Mouse (Mus musculus): ENCODE results near the gene Slc25a45. TPM values are rescaled to one million over a fixed set of nuclear protein-coding genes. Genes with fewer than 3 reads are reported as not detected.

Gene Slc25a45
- total RNA-seq, 2 experiments from 2014 or later, result 3.6 to 3.7 TPM

DNA sequence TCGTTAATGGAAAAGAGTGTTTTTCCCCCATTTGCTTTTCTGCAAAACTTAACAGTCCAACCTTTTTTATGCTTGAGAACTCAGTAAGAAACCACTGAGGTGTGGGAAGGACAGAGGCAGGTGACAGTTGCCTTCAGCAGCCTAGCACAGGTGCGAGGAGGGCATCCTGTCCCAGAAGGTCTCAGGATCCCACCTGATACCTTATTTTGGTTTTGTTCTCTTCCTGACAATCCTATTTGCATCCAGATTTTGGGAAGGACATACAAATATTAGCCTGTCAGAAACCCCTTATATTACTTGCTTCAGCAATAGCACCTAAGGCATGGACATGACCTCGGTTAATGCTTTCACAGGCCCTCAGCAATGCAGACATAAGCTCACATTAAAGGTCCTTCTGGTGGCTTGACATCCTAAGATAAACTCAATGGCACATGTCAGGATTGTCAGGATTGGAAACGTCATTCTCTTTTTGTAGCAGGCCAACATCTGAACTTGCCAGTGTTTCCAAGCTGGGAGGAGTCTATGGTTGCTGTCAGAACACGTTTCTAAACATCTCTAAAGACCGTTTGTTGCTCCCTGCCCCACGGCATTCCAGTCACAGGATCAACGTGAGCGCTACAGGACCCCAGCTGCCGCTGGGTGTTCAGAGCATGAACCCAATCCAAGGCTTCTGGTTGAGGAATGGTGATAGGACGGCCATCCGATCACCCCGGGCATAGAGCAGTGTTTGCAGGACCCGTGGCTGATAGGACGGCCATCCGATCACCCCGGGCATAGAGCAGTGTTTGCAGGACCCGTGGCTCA is 37.3 kb upstream of the Slc25a45 start:
- DNase-seq (ENCODE audit: low spot score in 2 of 2), result no peak

DNA sequence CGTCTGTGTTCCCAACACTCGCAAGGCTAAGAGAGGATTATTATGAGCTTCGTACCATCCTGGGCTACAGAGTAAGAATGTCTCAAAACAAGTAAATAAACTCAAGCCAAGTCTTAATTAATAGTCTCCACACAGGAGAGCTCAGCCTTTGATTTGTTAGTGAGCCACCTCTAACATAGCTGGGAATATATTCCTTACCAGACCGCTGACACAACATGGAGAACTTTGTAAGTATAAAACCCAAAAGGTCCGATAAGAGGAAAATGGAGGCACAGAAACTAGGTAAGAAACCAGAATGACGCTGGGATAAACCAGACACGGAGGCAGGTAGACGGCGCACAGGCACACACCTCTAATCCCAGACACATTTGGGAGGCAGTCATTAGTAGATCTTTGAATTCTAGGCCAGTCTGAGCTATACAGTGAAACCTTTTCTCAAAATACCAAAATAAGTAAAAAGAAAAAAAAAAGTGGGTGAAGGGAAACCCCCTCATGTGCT is 36.7 kb upstream of the Slc25a45 start:
- no peak for DNase-seq (ENCODE audit: low spot score in 2 of 2)

DNA sequence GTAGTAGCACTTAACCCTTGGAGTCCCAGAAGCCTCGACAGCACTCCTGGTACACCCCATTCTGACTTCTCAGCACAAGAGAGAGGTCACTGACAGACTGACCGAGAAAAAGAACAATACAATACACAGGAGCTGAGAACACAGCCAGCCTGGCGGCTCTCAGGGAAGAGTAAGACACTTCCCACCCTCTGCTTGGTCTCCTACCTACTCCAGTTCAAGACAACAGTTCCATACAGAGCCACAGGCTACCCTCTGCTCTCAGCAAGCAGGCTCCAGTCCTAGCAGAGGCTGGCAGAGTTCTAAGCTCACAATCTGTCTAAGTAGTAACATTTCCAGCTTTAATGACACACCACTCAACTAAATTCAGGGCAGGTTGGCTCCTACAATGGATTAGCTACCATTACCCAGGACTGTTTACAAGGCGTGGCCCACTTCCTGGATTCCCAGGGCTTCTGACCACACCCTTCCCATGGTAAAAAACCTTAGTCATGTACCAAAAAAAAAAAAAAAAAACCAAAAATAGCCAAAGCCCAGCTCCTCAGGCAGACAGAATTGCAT is 36.1 kb upstream of the Slc25a45 start:
- no peak for DNase-seq (ENCODE audit: low spot score in 2 of 2)

DNA sequence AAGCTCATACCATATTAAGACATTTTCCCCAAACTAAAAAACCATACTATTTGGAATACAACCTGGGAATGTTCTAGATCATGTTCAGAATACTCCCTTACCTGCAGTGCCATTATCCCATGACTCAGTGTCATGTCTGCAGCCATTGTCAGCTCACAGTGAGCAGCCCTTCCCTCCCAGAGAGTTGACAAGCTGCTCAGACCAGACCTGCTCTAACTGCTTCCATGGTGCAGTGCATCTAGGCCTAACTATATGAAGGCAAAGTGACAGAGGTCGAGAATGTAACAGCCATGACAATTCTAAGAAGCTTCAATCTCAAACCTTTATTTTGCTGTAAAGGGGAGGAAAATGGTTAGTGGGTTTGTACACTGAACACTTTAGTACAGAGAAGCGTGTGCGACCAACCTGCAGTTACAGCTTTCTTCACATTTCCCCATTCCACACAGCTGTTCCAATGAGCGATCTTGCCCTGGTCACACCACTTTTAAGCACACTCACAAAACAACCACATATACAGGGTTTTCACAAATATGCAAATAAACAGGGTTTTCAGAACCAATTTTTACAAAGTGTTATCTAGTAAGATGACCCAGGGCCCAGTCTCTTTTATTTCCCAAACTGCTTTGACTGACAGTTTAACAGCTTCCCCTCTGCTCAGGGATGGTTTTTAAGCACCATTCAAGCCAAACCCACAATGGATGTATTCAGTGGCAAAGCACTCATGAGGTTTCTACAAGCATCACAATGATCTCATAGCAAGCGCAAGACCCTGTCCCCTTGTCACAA is 35.4 kb upstream of the Slc25a45 start:
- no peak for DNase-seq (ENCODE audit: low spot score in 2 of 2)

DNA sequence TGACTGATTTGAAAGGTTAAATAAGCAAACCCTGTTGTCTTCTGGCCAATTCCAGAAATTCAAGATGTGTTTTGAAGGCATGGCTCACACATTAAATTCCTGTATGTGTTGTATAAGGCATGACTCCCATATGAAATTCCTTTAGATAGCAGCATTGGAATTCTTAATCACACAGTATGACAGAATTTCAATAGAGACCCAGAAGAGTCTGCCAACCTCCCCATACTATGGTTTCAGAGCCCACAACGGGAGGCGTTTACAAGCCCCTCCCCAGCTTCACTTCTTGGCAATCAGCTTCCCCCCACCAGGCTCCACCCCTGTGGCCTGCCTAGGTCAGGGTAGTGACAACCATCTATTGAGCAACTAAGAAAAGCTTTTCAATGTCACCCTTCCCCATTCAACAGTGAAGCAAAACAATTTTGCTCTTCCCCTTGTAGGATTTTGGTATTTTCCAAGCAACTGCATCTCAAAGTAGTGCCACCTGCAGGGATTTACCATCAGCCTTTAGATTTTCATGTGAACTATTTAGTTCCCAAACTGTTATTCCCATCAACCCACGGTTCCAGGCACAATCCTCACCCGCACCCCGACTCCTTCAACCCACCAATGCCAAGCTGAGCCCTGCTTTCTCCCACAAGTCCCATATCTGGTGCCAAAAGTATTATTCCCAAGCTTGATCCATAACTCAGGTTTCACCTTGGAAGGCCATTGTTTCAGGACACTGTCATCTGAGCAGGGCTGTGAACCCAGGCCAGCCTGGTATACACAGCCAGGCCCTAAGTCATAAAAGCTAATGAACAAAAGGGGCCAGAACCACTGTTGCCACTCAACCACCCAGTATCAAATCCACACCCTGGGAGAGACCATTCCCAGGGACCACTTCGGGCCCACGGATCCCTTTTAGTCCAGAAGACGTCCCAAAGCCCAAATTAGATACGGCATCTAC is 34.5 kb upstream of the Slc25a45 start:
- DNase-seq (ENCODE audit: low spot score in 2 of 2), result no peak

DNA sequence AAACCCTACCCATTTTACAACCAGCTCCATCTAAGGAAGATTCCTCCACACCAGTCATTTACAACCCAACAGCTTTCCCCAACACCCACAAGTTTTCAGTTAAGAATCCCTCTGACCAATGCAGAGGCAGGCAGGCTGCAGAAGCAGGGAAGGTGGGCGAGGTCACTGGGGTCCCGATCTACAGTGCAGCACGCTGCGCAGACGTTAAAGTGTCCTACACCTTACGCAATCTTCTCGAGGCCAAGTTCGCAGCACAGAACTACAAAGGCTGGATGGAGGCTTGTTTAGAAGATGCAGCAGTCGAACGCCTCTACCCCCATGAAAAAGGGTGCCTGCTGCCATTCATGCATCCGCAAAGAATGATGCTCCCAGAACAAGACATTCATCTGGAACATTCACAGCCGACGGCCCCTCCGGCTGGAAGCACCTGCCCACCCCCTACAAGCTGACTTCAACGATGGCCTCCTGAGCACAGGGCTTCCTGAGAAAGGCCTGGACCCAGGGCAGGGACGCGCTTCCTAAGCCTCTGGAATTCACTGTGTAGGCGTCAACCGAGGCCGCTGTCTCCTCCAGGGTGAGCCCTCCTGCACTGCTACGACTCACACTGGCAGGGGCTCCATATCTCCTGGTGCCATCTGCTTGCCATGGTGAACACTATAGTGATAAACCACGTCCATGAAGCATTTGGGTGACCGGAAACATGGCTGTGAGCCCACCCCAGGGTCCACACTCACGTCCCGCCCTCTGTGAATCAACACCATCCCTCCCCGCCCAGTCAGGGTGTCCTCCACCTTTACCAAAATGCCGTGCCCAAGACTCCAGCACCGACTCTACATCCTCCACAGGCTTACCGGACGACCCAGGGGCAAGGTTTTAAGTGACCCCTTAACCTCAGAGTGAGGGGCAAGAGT is 33.6 kb upstream of the Slc25a45 start:
- DNase-seq (ENCODE audit: low spot score in 2 of 2), result no peak

DNA sequence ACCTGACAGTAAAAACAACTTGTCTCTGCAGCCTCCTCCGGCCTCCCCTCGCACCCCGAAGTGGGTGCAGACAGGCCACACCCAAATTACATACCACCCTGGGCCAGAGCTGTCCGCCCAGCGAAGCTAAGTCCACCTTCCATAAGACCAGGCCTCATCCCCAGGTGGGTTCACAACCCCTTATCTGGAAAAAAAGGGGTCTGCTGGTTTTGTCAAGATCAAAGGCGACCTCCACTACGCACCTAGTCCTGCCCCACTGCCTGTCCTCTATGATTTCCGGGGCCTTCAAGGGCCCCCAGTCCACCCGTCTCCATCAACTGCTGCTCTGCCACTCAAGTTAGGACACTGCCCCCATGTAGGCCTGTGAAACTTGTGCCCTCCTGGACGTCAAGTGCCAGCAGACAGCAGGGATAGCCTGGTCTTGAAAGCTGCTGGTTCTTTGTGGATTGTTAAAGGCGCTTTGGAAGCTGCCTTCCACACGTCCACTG is 32.7 kb upstream of the Slc25a45 start:
- no peak for DNase-seq (ENCODE audit: low spot score in 2 of 2)

DNA sequence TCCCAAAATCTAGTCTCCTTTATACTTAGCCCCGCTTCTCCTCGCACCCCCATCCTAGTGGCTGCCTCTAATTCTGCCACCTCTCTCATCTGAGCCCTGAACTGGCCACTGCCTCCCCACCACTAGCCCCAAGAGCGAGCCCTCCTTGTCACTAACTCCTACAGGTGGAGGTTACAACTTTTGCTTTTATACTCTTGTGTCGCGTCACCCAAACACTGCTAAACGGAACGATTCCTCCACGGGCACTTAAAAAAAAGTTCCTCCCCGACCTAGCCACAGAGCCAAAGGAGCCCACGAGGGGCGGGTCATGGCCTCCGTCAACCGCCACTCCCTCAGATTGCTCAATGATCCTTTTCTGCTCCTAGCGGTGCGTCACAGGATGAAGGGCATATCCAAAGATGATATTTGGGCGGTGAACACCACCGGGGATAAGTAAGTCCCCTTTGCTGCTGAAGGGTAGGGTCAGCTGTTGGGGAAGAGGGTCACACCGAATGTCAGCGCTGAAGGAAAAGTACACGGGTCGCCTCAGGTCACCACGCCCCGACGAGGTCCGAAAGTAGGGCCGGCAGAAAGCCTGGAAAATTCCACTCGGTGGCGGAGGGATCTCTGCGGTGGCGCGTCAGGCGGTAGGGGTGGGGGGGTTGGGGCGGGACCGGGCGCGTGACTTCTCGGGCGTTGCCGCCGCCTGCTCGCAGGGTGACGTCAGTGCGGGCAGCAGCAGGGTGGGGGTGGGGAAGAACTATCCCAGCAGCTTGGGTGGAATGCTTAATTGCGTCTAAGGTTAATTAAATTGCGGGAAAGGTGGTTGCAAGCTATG is 32.1 kb upstream of the Slc25a45 start:
- peak; percentile 93 for DNase-seq (ENCODE audit: low spot score in 2 of 2)

DNA sequence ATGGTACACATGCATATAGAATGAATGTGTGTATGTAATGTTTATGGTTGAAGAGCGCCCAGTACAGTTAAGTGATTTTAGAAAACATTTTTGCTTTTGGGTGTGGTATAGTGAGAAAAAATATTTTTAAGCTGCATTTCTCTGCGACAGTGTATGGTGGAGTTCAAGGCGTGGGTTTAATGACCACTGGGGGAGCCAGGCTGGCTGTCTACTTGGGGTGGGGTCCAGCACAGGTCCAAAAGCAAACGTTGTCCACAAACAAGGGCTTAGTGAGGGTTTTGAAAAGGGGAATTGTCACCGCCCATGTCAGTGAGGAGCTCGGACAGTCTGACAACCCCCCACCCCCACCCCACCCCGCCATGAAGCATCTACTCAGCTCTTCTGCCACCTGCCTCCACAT is 31.5 kb upstream of the Slc25a45 start:
- DNase-seq (ENCODE audit: low spot score in 2 of 2), result peak; percentile 58 to 68

DNA sequence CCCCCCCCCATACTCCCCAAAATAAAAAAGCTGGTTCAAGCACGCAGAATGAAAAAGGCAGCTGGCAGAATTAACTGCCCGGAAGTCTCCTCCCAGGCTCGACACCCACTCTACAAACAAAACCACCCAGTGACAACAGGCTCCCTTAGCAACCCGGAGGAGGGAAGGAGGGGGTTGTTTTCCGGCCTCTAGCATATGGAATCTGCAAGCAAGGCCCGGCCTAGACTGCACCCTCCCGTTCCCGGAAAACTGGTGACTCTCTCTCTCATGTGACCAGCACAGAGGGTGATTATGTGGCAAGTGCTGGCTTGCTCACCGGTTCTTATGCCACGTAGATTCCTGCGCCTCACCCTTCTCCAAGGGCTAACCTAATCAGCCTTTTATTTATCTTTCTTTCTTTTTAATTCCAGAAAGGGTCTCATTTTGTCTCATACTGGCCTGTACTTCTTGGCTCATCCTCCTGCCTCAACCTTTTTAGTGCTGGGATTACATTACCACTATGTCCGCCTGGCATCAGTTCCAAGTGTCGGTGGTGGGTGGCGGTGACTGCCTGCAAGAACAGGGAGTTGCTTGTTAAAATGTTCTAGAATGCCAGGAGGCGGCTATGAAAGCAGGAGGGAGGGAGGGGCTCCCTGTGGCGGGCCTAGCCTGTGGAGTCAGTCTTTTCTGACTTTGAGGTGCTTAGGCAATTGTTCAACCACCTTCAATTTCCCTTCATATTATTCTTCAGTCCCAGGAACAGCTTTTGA is 30.9 kb upstream of the Slc25a45 start:
- peak; percentile 83 to 94 for DNase-seq (ENCODE audit: low spot score in 2 of 2)

DNA sequence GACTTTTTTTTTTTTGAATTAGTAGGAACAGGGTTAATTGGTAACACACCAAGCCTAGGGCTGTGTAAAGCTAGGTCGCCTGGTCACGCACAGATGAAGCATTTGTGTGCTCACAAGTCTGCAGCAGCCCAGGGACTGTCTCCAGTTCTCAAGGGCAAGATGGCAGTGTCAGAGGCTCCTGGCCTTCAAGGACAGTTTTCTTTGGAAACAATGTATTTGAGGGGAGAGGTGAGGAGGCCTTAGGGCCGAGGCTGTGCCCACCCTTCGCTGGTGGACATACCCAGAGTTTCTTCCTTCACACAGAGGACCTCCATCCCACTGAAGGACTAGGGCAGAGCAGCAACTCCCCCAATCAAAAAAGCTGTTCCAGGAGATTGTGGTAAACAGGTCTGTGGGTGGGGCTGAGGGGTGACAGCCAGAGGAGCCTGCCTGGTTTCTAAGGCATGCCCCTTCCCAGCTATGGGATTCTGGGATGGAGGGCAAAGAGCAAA is 30.3 kb upstream of the Slc25a45 start:
- DNase-seq (ENCODE audit: low spot score in 2 of 2), result no peak

DNA sequence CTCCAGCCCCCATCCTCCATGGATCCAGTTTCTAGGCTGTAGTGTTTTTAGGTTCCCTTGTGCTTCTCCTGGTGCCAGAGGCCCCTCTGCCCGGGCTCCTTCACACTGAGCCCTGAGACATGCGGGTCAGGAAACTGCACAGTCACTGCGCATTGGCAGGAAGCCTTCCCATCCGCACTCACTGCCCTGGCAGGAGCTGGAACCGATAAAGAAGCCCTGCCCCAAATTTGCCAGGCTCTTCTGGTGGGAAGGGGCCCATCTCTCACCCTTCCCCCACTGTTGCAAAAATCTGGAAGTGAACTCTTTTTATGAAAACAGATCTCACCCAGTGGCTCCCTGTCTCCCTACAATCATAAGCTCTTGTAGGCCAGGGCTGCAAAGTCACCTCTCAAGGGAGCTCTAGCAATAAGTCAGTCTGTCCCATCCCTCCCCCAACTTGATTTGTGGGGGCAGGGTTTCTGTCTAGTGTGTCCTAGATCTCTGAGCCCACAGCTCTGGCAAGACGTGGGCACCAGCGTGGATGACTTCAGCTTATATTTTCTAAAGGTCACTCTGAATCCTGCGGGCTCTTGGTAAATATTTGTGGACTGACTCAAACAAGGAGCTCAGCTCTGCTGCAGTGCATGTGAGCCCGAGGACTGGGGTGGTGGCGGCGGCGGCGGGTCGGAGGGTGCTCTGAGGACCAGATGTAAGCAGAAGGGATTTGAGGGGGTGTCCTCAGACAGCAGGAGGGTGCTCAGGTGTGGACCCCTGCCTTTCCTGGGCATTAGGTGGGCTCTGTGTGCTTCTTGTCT is 29.4 kb upstream of the Slc25a45 start:
- no peak for DNase-seq (ENCODE audit: low spot score in 2 of 2)

DNA sequence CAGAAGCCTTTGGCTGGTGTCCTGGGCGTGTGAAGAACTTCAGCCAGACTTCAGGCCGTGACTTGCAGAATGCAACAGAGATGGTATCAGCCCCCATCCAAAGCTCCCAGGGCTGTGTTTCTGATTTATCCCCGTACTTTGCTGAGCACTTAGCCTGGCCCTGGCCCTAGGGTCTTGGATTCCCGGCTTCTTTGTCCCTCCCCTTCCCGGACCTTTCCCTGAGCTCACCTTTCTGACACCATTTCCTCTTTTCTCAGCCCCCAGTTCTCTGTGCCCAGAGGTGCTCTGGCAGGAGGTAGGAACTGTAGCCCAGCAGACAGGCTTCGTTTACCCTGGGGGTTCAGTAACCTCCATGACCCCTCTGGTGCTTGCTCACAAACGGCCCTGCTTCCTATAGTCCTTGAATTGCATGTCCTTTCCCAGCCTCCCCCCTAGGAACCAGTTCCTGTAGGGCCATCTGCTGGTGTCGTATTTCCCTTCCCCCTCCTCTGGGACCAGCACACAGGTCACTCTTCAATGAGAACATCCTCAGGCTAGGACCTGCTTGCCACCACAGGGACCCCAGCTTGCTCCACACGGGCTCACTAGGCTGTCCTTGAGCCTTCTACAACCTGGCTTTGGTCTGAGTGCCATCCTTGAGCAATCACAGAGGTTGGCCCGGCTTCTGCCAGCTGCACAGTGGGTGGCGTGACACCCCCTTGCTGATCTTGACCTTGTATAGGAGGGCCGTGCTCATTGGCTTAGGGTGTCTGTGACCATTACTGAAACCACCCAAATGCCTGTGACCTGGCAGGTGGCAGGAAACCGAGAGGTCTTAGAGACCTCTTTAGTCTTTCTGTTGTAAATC is 28.6 kb upstream of the Slc25a45 start:
- no peak for DNase-seq (ENCODE audit: low spot score in 2 of 2)

DNA sequence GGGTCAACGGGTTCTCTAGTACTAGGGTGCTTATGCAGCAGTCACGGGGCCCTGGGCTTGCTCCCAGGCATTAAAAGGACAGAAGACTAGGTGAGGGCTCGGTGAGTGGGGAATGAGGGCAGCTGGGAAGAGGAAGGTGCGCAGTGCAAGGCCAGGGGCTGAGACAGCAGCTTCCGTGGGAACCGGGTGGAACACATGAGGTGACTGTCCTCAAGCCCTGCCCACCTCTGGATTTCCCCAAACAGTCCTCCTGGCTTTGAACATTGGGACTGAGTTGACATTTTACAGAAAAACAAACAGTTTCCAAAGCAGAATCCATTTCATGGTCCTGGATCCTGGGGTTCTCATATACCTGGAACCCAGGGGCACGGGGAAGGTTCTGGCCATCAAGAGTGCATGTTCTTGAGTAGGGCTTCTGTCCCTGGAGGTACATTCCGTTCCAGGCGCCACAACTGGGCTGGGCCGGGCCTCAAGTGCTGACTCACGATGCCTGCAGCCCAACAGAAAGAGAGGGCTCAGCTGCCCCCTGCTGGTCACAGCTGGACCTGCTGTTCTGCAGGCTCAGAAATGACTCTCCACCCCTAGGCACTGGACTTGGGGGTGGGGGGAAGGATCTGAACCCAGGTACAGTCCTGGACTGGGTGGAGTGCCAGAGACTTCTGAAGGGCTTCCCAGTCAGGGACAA is 27.6 kb upstream of the Slc25a45 start:
- peak; percentile 91 to 94 for DNase-seq (ENCODE audit: low spot score in 2 of 2)

DNA sequence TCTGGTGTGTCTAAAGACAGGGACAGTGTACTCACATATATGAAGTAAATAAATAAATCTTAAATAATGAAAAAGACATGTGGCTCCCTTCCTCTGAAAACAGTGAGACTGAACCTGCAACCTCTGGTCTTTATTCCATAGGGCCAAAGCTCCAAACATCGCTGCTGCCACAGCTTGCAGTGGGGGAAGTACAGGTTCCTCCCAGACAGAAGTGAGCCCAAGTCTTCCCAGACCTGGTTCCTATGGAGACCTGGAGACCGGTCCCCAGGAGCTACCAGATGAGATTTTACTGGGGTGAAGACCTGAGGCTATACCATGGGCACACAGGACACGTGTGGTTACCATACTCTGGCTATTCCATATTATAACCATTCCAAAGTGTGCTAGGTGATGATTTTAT is 26.7 kb upstream of the Slc25a45 start:
- no peak for DNase-seq (ENCODE audit: low spot score in 2 of 2)
